Mouse (Mus musculus) cerebellum, adult 2 months (tissue): ENCODE data around the gene Rnf126.

ENCODE experiments used
- CTCF ChIP-seq: fragments of 200-500 bp; IDR thresholded peaks from 2 replicates; pipeline ENCODE4 v1.5.1; 2011; ENCODE audit warnings: low read depth, mild to moderate bottlenecking, control low read depth, low read length, moderate library complexity, borderline replicate concordance; ENCODE audit not compliant: insufficient read depth
- POLR2A ChIP-seq: fragments of 200-500 bp; IDR thresholded peaks from 2 replicates; pipeline ENCODE4 v1.6.1; 2011; ENCODE audit warnings: low read length, control low read depth, borderline replicate concordance; ENCODE audit not compliant: insufficient read depth

GRCm38 (mm10) chr10:79745411-79745810 lies 21.3 kb downstream of the Rnf126 start:
- no peak for TF ChIP-seq CTCF
- TF ChIP-seq POLR2A: no peak
